Mouse (Mus musculus) midbrain, embryonic 11.5 days (tissue): ENCODE data around the gene Gli1. TPM values are rescaled to one million over a fixed set of nuclear protein-coding genes. Genes with fewer than 3 reads are reported as not detected.
A peak's percentile ranks its signal among the peaks of the same experiment; 100 is the strongest.

Experiments
- ATAC-seq: fragments of 200-750 bp; cut with Nextera tagmentation; 2 replicates; pipeline ENCODE4 v1.8.0; 2017; ENCODE audit warnings: moderate TSS enrichment, moderate library complexity; ENCODE audit not compliant: low FRiP score
- DNase-seq: peaks from one replicate; pipeline ENCODE4 v3.0.0; 2015; ENCODE audit warnings: low spot score; ENCODE audit errors: missing footprints
- H3K27ac ChIP-seq: fragments of 300-500 bp; sonication (generic); 2 replicates; pipeline ENCODE4 v1.5.1; 2014; ENCODE audit warnings: low read depth, low read length
- H3K27me3 ChIP-seq: fragments of 300-500 bp; sonication (generic); 2 replicates; pipeline ENCODE4 v1.6.1; 2014; ENCODE audit warnings: mild to moderate bottlenecking, low read length, moderate library complexity, mixed read lengths; ENCODE audit not compliant: control insufficient read depth, insufficient read depth
- H3K36me3 ChIP-seq: fragments of 300-500 bp; sonication (generic); 2 replicates; pipeline ENCODE4 v1.6.1; 2014; ENCODE audit warnings: mild to moderate bottlenecking, low read length, moderate library complexity, mixed read lengths; ENCODE audit not compliant: control insufficient read depth, insufficient read depth
- H3K4me1 ChIP-seq: fragments of 300-500 bp; sonication (generic); 2 replicates; pipeline ENCODE4 v1.6.1; 2014; ENCODE audit warnings: low read length; ENCODE audit not compliant: control insufficient read depth, insufficient read depth
- H3K4me2 ChIP-seq: fragments of 300-500 bp; sonication (generic); 2 replicates; pipeline ENCODE4 v1.6.1; 2014; ENCODE audit warnings: mild to moderate bottlenecking, moderate library complexity
- H3K4me3 ChIP-seq: fragments of 300-500 bp; sonication (generic); 2 replicates; pipeline ENCODE4 v1.5.1; 2014; ENCODE audit warnings: low read depth, low read length
- H3K9ac ChIP-seq: fragments of 300-500 bp; sonication (generic); 2 replicates; pipeline ENCODE4 v1.6.1; 2014; ENCODE audit warnings: low read length
- H3K9me3 ChIP-seq: fragments of 300-500 bp; sonication (generic); 2 replicates; pipeline ENCODE4 v1.6.1; 2016; ENCODE audit warnings: low read length; ENCODE audit not compliant: control insufficient read depth
- WGBS: fragments of 180-500 bp; shearing (Covaris S2); extraction: QIAGEN DNeasy Blood & Tissue Kit; methylation state at CpG from one replicate; pipeline ENCODE4 v1.1.7; 2014; 5-methylcytosine and 5-hydroxymethylcytosine counted together
- polyA plus RNA-seq: library from polyadenylated mRNA; unstranded; fragments of >200 nt; fragmentation: Nextera tagmentation; extraction: Ambion mirVana; gene quantifications from 2 replicates; pipeline ENCODE4 v1.2.1, GENCODE M21; 2014

Gene Gli1
- polyA plus RNA-seq, 1 experiment from 2014 or later: 4.1 TPM

- Histone ChIP-seq H3K4me2 (peak overlapping the region; percentile 85), H3K4me1 (peaks cover 27% of the 10 kb centered on the region), H3K4me3 (peak overlapping the region; percentile 39), H3K9me3 (no peaks in the 10 kb centered on the region), H3K36me3 (no peaks in the 10 kb centered on the region), H3K9ac (peak overlapping the region; percentile 43), H3K27ac (peak overlapping the region; percentile 67), H3K27me3 (no peaks in the 10 kb centered on the region; the same call in 1 of the 2 replicates)
- under 1% methylated on average over 30 of the region's 31 CpGs for WGBS
- ATAC-seq (peak; percentile 63), DNase-seq (peak; percentile 98)
These were observed 2.7 kb downstream of the Gli1 start for GRCm38 (mm10) chr10:127338930-127339682.

GRCm38 (mm10) chr10:127337536-127338099 lies 4.2 kb downstream of the Gli1 start:
- ATAC-seq: no peak
- Histone ChIP-seq H3K27me3 (no peaks in the 10 kb centered on the region; the same call in 1 of the 2 replicates), H3K36me3 (no peaks in the 10 kb centered on the region), H3K4me2 (no peak overlapping the region), H3K4me3 (no peak overlapping the region), H3K27ac (no peak overlapping the region), H3K4me1 (peaks cover 27% of the 10 kb centered on the region), H3K9ac (no peak overlapping the region), H3K9me3 (no peaks in the 10 kb centered on the region)
- DNase-seq: peak; percentile 70
- WGBS: 84% methylated on average over 6 of the region's 6 CpGs

- no peaks in the 10 kb centered on the region for H3K36me3 ChIP-seq
- DNase-seq: peak; percentile 59
- no peak overlapping the region for H3K27ac ChIP-seq
- no peak overlapping the region for H3K9ac ChIP-seq
- H3K9me3 ChIP-seq: no peaks in the 10 kb centered on the region
- H3K4me2 ChIP-seq: no peak overlapping the region
- no peak for ATAC-seq
- no peak overlapping the region for H3K4me3 ChIP-seq
- WGBS: 76% methylated on average over 5 of the region's 5 CpGs
- H3K27me3 ChIP-seq: no peaks in the 10 kb centered on the region; the same call in 1 of the 2 replicates
- peaks cover 23% of the 10 kb centered on the region for H3K4me1 ChIP-seq
These were observed 4.8 kb downstream of the Gli1 start for GRCm38 (mm10) chr10:127336952-127337351.

GRCm38 (mm10) chr10:127335271-127335670 lies 6.5 kb downstream of the Gli1 start:
- ATAC-seq: no peak
- WGBS: 63% methylated on average over 1 of the region's 1 CpGs

GRCm38 (mm10) chr10:127333152-127333551 lies 8.6 kb downstream of the Gli1 start:
- Histone ChIP-seq H3K36me3 (no peaks in the 10 kb centered on the region; the same call in 1 of the 2 replicates), H3K27ac (no peak overlapping the region), H3K4me3 (no peak overlapping the region), H3K27me3 (peaks cover 12% of the 10 kb centered on the region), H3K4me1 (0 out of 2 replicates have a peak, but pooled peaks cover 2% of the 10 kb centered on the region), H3K4me2 (no peak overlapping the region), H3K9me3 (no peaks in the 10 kb centered on the region), H3K9ac (no peak overlapping the region)
- WGBS: 69% methylated on average over 5 of the region's 5 CpGs
- DNase-seq (peak; percentile 85), ATAC-seq (no peak)

More at GRCm38 (mm10) chr10:127335271-127335670, 6.5 kb downstream of the Gli1 start:
- DNase-seq: peak; percentile 65
- Histone ChIP-seq H3K4me2 (no peak overlapping the region), H3K27ac (no peak overlapping the region), H3K9ac (no peak overlapping the region), H3K4me1 (peaks cover 8% of the 10 kb centered on the region), H3K4me3 (no peak overlapping the region), H3K9me3 (no peaks in the 10 kb centered on the region), H3K27me3 (no peaks in the 10 kb centered on the region), H3K36me3 (no peaks in the 10 kb centered on the region; the same call in 1 of the 2 replicates)

GRCm38 (mm10) chr10:127332211-127332874 lies 9.4 kb downstream of the Gli1 start:
- Histone ChIP-seq H3K4me2 (peak overlapping the region; percentile 39), H3K9ac (no peak overlapping the region; the same call in 1 of the 2 replicates), H3K27ac (no peak overlapping the region), H3K9me3 (no peaks in the 10 kb centered on the region), H3K4me1 (0 out of 2 replicates have a peak, but pooled peaks cover 2% of the 10 kb centered on the region), H3K27me3 (peaks cover 20% of the 10 kb centered on the region), H3K36me3 (no peaks in the 10 kb centered on the region; the same call in 1 of the 2 replicates), H3K4me3 (peak overlapping the region; percentile 15; the same call in 1 of the 2 replicates)
- 27% methylated on average over 30 of the region's 31 CpGs for WGBS
- ATAC-seq: peak; percentile 57
- DNase-seq: peak; percentile 87

- ATAC-seq (no peak), DNase-seq (peak; percentile 21)
- H3K4me2 ChIP-seq: no peak overlapping the region
- WGBS: 84% methylated on average over 7 of the region's 7 CpGs
- H3K36me3 ChIP-seq: no peaks in the 10 kb centered on the region; the same call in 1 of the 2 replicates
- H3K27ac ChIP-seq: no peak overlapping the region
- H3K9ac ChIP-seq: no peak overlapping the region
- no peak overlapping the region for H3K4me3 ChIP-seq
- H3K27me3 ChIP-seq: peaks cover 42% of the 10 kb centered on the region
- no peaks in the 10 kb centered on the region for H3K9me3 ChIP-seq
- H3K4me1 ChIP-seq: peaks cover 12% of the 10 kb centered on the region
These were observed 11.6 kb downstream of the Gli1 start for GRCm38 (mm10) chr10:127330212-127330611.

- H3K4me1 ChIP-seq: peaks cover 12% of the 10 kb centered on the region
- no peak overlapping the region for H3K9ac ChIP-seq
- DNase-seq (peak; percentile 86), ATAC-seq (no peak)
- no peaks in the 10 kb centered on the region; the same call in 1 of the 2 replicates for H3K36me3 ChIP-seq
- H3K27me3 ChIP-seq: peaks cover 52% of the 10 kb centered on the region
- H3K4me2 ChIP-seq: no peak overlapping the region
- H3K9me3 ChIP-seq: no peaks in the 10 kb centered on the region
- H3K27ac ChIP-seq: no peak overlapping the region
- 51% methylated on average over 18 of the region's 18 CpGs for WGBS
- no peak overlapping the region for H3K4me3 ChIP-seq
These were observed 14.2 kb downstream of the Gli1 start for GRCm38 (mm10) chr10:127327461-127328145.
